Mouse (Mus musculus) neural tube, embryonic 14.5 days (tissue): ENCODE data around the gene Yju2. TPM values are rescaled to one million over a fixed set of nuclear protein-coding genes. Genes with fewer than 3 reads are reported as not detected.

Source experiments
- ATAC-seq: fragments of 200-750 bp; cut with Nextera tagmentation; 2 replicates; pipeline ENCODE4 v1.8.0; 2017; ENCODE audit warnings: low read depth, mild to moderate bottlenecking, moderate TSS enrichment, moderate library complexity
- H3K27ac ChIP-seq: fragments of 300-500 bp; sonication (generic); 2 replicates; pipeline ENCODE4 v1.5.1; 2014; ENCODE audit warnings: low read depth, mild to moderate bottlenecking, control low read depth, low read length, moderate library complexity, mixed read lengths
- H3K27me3 ChIP-seq: fragments of 300-500 bp; sonication (generic); 2 replicates; pipeline ENCODE4 v1.6.1; 2014; ENCODE audit warnings: low read length; ENCODE audit not compliant: control insufficient read depth, insufficient read depth
- H3K36me3 ChIP-seq: fragments of 300-500 bp; sonication (generic); 2 replicates; pipeline ENCODE4 v1.6.1; 2014; ENCODE audit warnings: low read length, mixed read lengths; ENCODE audit not compliant: control insufficient read depth, insufficient read depth
- H3K4me1 ChIP-seq: fragments of 300-500 bp; sonication (generic); 2 replicates; pipeline ENCODE4 v1.6.1; 2014; ENCODE audit warnings: low read length; ENCODE audit not compliant: control insufficient read depth, insufficient read depth
- H3K4me2 ChIP-seq: fragments of 300-500 bp; sonication (generic); 2 replicates; pipeline ENCODE4 v1.6.1; 2014; ENCODE audit warnings: mild to moderate bottlenecking, low read depth, low read length, control low read depth
- H3K4me3 ChIP-seq: fragments of 300-500 bp; sonication (generic); 2 replicates; pipeline ENCODE4 v1.5.1; 2014; ENCODE audit warnings: low read depth, low read length, control low read depth, mixed read lengths
- H3K9ac ChIP-seq: fragments of 300-500 bp; sonication (generic); replicated peaks from 2 replicates; pipeline ENCODE4 v1.6.1; 2014; ENCODE audit warnings: low read depth, mild to moderate bottlenecking, control low read depth, low read length, mixed read lengths
- H3K9me3 ChIP-seq: fragments of 300-500 bp; sonication (generic); 2 replicates; pipeline ENCODE4 v1.6.1; 2016; ENCODE audit warnings: low read length; ENCODE audit not compliant: control insufficient read depth
- WGBS: fragments of 180-500 bp; shearing (Covaris S2); extraction: QIAGEN DNeasy Blood & Tissue Kit; methylation state at CpG from one replicate; pipeline ENCODE4 v1.1.7; 2014; 5-methylcytosine and 5-hydroxymethylcytosine counted together
- polyA plus RNA-seq: library from polyadenylated mRNA; unstranded; fragments of >200 nt; fragmentation: Nextera tagmentation; extraction: Ambion mirVana; gene quantifications from 2 replicates; pipeline ENCODE4 v1.2.1, GENCODE M21; 2014

Yju2 gene
- polyA plus RNA-seq, 1 experiment from 2014 or later, result 18.0 TPM

DNA sequence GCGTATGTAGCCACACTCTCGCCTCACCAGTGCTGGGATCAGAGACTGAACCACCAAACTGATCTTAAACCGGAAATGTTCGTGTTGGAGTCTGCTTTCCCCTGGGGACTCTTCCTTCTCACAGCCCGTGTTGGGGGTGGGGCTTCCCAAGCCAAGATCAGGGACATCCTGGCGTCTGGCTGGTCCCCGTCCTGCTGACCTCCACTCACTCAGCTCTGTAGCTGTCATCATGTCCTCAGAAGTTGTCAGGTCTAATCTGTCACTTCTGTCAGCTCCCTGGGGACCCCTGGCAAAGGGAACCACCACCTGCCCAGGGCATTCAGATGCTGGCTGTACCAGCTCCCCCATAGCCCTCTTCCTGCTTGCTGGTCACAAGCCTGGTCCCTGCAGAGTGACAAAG is 9.3 kb downstream of the Yju2 start:
- Histone ChIP-seq H3K36me3 (peaks cover 6% of the 10 kb centered on the region), H3K27me3 (no peaks in the 10 kb centered on the region), H3K4me2 (no peak overlapping the region), H3K27ac (no peak overlapping the region), H3K4me3 (no peak overlapping the region), H3K9ac (no peak overlapping the region), H3K9me3 (no peaks in the 10 kb centered on the region), H3K4me1 (peaks cover 20% of the 10 kb centered on the region)
- 40% methylated on average over 7 of the region's 7 CpGs for WGBS
- ATAC-seq, result no peak

DNA sequence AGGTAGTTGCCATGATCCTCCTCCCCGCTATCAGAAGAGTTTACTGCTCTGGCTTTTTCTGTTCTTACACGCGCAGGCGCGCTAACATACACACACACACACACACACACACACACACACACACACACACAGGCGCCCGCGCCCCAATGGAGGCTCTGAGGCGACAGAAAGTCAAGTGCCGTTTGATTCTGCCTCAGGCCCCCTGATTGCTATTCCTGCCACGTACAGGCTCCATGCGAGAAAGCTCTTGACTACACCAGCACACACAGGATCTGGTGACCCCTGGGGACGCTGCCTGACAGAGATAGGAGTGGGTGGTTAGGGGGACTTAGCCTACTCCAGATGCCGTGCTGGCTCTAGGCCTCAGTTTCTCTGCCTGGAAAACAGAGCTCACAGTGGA is 10.7 kb downstream of the Yju2 start:
- H3K4me2 ChIP-seq, result peak overlapping the region; percentile 59
- peak; percentile 72 for ATAC-seq
- peaks cover 20% of the 10 kb centered on the region for H3K4me1 ChIP-seq
- no peaks in the 10 kb centered on the region for H3K9me3 ChIP-seq
- H3K27ac ChIP-seq, result peak overlapping the region; percentile 90
- WGBS, result 7% methylated on average over 14 of the region's 14 CpGs
- peak overlapping the region; percentile 65; the same call in 1 of the 2 replicates for H3K4me3 ChIP-seq
- no peaks in the 10 kb centered on the region for H3K27me3 ChIP-seq
- peaks cover 13% of the 10 kb centered on the region for H3K36me3 ChIP-seq
- peak overlapping the region; percentile 96 for H3K9ac ChIP-seq

DNA sequence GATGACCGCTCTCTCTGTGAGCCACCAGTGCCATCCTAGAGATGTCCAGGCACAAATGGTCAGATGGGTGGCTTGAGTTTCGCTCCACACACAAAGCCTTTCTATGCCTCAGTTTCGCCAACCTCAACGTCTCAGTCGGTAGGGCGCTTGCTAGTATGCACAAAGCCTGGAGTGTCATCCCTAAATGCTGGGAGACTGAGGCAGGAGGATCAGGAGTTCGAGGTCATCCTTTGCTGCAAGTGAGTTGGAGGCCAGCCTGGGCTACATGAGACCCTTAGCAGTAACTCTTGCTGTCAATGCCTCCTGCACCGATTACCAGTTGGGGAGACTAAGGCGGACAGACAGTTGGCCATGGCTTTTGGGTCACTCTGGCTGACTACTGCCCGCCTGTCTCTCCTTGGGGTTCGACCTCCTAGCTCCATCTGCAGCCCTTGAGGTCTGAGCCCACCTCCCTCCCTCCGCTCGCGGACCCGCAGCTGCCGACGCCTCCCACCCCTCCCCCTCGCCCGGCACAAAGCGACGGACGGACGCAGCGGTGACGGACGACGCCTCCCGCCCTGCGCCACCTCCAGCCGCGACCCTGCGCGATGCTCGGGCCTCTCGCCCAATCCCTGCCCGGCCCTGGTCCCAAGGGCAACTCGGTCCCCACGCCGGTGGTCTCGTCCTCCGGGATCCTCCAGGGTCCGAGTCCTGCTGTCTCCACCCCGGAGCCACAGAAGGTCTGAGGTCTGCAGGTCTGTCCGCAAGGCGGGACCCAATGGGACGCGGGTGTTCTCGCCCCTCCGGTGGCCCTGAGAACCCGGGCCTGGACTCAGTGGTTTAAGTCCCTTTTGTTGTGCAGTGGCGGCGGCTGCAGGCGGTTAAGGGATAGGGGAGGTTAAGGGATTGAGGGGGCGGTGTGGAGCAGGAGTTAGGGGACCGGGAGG is 11.3 kb downstream of the Yju2 start, which contains the start of gene Shd:
Gene Shd (plus strand): TSS at position 502 of the 926 bp plus-strand sequence.
- peak; percentile 54 for ATAC-seq
- peaks cover 20% of the 10 kb centered on the region for H3K4me1 ChIP-seq
- peak within 1 kb of the TSS; percentile 90 for H3K27ac ChIP-seq
- no peaks in the 10 kb centered on the region for H3K27me3 ChIP-seq
- peak within 1 kb of the TSS; percentile 65 for H3K4me3 ChIP-seq
- 7% methylated on average over 53 of the region's 55 CpGs for WGBS
- no peaks in the 10 kb centered on the region for H3K9me3 ChIP-seq
- peaks cover 13% of the 10 kb centered on the region for H3K36me3 ChIP-seq
- peak within 1 kb of the TSS; percentile 59 for H3K4me2 ChIP-seq
- H3K9ac ChIP-seq, result peak within 1 kb of the TSS; percentile 96

DNA sequence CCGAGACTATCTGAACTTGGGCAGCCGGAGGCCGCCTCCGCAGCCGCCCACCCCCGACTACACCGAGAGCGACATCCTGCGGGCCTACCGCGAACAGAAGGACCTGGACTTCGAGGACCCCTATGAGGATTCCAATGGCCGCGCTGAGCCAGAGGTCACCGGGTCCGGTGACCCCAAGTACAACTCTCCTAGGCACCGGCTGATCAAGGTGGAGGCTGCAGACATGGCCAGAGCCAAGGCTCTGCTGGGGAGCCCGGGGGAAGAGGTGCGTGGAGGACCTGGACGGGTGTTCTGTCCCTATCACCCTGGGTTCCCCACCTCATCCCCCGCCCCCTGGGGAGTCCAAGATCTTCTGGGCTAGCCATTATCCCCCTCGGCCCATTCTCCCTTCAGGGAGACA is 12.6 kb downstream of the Yju2 start:
- Histone ChIP-seq H3K4me3 (peak overlapping the region; percentile 65), H3K36me3 (peaks cover 13% of the 10 kb centered on the region), H3K27ac (no peak overlapping the region; the same call in 1 of the 2 replicates), H3K4me2 (peak overlapping the region; percentile 59), H3K4me1 (peaks cover 20% of the 10 kb centered on the region), H3K9me3 (no peaks in the 10 kb centered on the region), H3K9ac (peak overlapping the region; percentile 96), H3K27me3 (no peaks in the 10 kb centered on the region)
- 26% methylated on average over 22 of the region's 22 CpGs for WGBS
- no peak for ATAC-seq

DNA sequence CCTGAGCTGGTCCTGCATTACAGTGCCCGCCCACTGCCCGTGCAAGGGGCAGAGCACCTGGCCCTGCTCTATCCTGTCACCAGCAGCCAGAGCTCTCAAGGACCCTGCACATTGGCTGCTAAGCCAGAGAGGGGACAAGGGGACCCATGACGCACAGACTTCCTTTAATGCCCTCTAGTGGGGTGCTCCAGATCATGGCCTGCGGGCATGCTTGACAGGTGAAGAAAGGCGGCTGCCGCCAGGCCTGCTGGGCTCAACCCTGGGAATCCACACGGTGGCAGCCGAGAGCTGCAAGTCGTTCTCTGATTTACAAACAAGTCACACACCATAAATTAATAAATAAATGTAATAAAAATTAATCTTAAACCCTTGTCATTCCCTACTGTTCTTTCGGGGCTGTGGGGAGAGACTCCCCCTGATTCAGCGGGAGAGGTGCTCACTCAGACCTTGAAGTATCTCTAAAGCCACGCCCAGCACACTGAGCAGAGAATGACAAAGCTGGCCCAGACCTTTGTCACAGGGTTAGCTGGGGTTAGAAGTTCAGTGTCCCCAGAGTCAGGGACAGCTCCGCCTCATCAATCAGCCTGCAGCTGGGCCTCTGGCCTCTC is 17.5 kb downstream of the Yju2 start:
- Histone ChIP-seq H3K4me1 (peaks cover 9% of the 10 kb centered on the region; the same call in 1 of the 2 replicates), H3K9me3 (no peaks in the 10 kb centered on the region), H3K9ac (no peak overlapping the region), H3K27me3 (no peaks in the 10 kb centered on the region), H3K4me3 (no peak overlapping the region), H3K4me2 (no peak overlapping the region; the same call in 1 of the 2 replicates), H3K36me3 (peaks cover 13% of the 10 kb centered on the region), H3K27ac (0 out of 2 replicates have a peak overlapping the region, but pooled peaks have one; percentile 34)
- peak; percentile 74 for ATAC-seq
- WGBS, result 14% methylated on average over 13 of the region's 13 CpGs

DNA sequence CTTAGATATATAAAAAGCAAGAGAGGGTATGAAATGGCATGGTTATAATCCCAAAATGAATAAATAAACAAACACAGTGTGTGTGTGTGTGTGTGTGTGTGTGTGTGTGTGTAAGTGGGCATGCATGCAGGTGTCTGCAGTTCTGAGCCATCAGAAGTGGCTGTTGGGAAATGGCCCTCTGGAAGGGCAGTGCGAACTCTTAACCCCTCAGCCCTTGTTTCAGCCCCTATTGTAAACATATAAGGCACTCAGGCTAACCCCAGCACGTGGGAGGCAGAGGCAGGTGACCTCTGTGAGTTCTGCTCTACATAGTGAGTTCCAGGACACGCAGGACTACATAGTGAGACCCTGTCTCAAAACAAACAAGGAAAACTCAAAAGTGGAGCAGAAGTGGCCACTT is 18.4 kb downstream of the Yju2 start:
- Histone ChIP-seq H3K36me3 (peaks cover 13% of the 10 kb centered on the region), H3K4me2 (no peak overlapping the region), H3K4me1 (0 out of 2 replicates have a peak, but pooled peaks cover 4% of the 10 kb centered on the region), H3K27me3 (no peaks in the 10 kb centered on the region), H3K9ac (no peak overlapping the region), H3K9me3 (no peaks in the 10 kb centered on the region), H3K27ac (no peak overlapping the region), H3K4me3 (no peak overlapping the region)
- no peak for ATAC-seq
- WGBS, result 53% methylated on average over 3 of the region's 3 CpGs

DNA sequence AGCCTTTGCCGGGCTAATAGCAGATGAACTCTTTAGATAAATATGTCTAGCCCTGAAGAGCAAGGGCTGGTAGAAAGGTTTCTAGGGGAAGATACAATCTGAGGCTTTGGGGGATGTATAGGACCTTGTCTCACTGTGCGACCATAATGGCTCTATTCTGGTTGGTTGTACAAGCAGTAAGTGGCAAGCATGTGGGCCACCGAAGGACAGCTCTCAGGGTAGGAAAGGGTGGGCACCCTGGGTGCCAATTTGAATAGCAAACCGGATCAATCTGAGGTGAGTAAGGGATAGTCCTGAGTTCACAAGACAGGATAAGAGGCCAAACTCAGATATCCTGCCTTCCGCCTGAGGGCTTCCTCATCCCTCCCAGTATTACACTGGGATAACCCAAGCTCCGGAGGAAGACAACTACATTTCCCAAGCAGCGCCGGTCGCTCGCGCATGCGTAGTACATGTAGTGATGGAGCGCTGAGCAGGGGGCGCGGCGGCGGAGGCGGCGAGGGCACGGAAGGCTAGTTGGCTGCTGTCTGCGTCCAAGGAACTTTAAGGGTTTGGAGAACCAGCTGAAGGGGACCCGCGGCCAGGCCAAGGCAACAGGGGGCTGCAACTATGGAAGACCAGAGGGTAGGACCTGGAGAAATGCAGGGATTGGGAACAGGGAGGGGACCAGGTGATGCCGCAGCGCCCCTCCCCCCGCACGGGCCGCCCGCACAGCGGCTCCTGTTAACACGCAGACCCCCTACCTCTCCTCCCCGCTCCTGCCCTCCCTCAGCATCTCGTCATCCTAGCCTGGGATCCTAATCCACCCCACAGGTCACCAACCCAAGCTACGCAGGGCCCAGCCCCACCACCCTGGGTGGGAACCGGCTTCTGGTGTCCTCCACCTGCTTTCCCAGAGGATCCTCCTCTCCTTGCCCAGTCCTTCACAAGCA is 27.4 kb downstream of the Yju2 start, which contains the start of gene Fsd1:
Gene Fsd1 (plus strand): TSS at position 480 of the 932 bp plus-strand sequence.
- Histone ChIP-seq H3K27me3 (no peaks in the 10 kb centered on the region), H3K27ac (peak within 1 kb of the TSS; percentile 55), H3K9me3 (no peaks in the 10 kb centered on the region), H3K4me1 (peaks cover 4% of the 10 kb centered on the region; the same call in 1 of the 2 replicates), H3K9ac (peak within 1 kb of the TSS; percentile 70), H3K4me3 (peak within 1 kb of the TSS; percentile 74), H3K4me2 (peak within 1 kb of the TSS; percentile 48), H3K36me3 (0 out of 2 replicates have a peak, but pooled peaks cover 4% of the 10 kb centered on the region)
- ATAC-seq, result peak; percentile 85
- WGBS, result 13% methylated on average over 26 of the region's 35 CpGs

DNA sequence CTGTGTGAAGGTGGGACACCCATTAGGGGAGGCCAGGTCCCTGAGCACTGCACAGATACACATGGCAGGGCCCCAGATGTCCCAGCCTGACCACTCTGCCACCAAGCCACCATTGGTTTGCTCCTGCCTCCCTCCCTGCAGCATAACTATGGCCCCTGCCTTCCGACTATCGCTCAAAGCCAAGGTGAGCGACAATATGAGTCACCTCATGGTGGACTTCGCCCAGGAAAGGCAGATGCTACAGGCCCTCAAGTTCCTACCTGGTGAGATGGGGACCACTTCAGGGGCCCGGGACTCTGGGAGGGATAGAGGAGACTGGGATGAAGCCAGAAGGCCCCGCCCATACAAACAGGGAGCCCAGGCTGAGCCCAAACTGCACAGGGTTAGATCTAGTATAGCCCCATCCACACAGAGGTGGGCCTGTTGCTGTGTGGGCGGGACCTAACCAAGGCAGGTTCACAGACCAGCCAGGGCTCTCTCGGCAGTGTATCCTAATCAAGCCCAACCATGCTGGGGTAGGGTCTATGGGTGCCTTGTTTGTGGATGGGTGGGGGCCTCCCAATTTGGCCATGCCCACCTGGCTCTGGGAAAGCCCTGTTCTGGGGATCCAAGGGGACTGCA is 31.5 kb downstream of the Yju2 start:
- H3K9me3 ChIP-seq, result no peaks in the 10 kb centered on the region
- H3K9ac ChIP-seq, result no peak overlapping the region
- H3K27ac ChIP-seq, result no peak overlapping the region
- no peaks in the 10 kb centered on the region for H3K27me3 ChIP-seq
- 0 out of 2 replicates have a peak, but pooled peaks cover 12% of the 10 kb centered on the region for H3K36me3 ChIP-seq
- no peak overlapping the region for H3K4me3 ChIP-seq
- peaks cover 4% of the 10 kb centered on the region; the same call in 1 of the 2 replicates for H3K4me1 ChIP-seq
- WGBS, result 96% methylated on average over 8 of the region's 8 CpGs
- H3K4me2 ChIP-seq, result no peak overlapping the region
- no peak for ATAC-seq
